9 mouse cellular contexts compared by ENCODE assay signal in the genomic region with DNA sequence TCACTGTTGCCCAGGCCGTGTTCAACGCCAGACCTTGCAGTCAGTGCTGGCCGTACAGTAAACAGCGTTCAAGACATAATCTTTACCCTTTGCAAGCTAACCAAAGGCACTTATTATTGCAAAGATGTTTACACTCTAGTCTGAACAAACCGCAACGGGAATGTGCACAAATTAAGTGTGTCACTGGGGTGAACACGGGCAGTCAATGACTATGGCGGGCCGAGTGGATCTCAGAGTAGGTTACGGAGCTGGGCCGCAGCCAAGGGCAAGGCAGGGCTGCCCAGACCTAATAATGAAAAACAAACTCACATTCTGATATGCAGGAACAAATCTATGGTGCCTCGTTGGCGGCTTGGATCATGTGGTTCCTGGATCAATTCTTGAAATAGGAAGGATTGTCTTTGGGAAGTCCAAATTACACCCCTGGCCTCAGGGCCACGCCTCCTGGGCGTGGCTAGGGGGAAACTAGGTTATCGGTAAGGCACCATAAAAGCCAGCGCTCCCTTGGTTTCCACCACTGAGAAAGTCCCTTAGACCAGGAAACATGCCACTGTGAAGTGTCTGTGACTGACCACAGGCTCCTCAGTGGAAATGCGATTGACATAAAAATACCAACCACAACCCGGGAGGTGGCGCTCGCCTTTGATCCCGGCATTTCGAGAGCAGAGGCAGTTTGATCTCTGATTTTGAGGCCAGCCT. TPM values are rescaled to one million over a fixed set of nuclear protein-coding genes. Genes with fewer than 3 reads are reported as not detected.
DNase-seq lines count a peak whose midpoint lies in the region; ATAC-seq and TF ChIP-seq lines count a peak whose summit lies in the region.
"Had no signal": no experiment of that assay in that cellular context is flagged by ENCODE, and none has a peak within 500 bp of the region (broad histone marks: within the 10 kb centered on the region; RNA-seq: fewer than 3 reads in every experiment).

No protein-coding gene starts in this region.

- no peaks in the 10 kb centered on the region for H3K9me3 ChIP-seq in kidney, postnatal 0 days (replicated peaks; ENCODE audit: low read length)
- H3K9me3 ChIP-seq in limb, embryonic 15.5 days = no peaks in the 10 kb centered on the region
- H3K9me3 ChIP-seq: neural tube, embryonic 13.5 days had no signal

- no peak for ATAC-seq in kidney, postnatal 0 days (replicated peaks; ENCODE audit: low FRiP score, low read depth)
- no peak for ATAC-seq in limb, embryonic 15.5 days (ENCODE audit: insufficient number of reproducible peaks, low FRiP score, low TSS enrichment, low read depth)

- no peak overlapping the region for H3K27ac ChIP-seq in kidney, postnatal 0 days
- H3K27ac ChIP-seq in limb, embryonic 15.5 days = no peak overlapping the region
- H3K27ac ChIP-seq in small intestine, adult 2 months (ENCODE audit: insufficient read depth, low read depth, low read length) = no peak overlapping the region
- H3K27ac ChIP-seq: neural tube, embryonic 13.5 days had no signal

- H3K4me3 ChIP-seq in kidney, postnatal 0 days (replicated peaks; ENCODE audit: low read depth, low read length) = no peak overlapping the region
- H3K4me3 ChIP-seq in limb, embryonic 15.5 days = no peak overlapping the region
- no peak overlapping the region for H3K4me3 ChIP-seq in small intestine, adult 2 months (ENCODE audit: low read depth, low read length)
- H3K4me3 ChIP-seq: neural tube, embryonic 13.5 days had no signal

- no peaks in the 10 kb centered on the region for H3K4me1 ChIP-seq in kidney, postnatal 0 days (replicated peaks; ENCODE audit: insufficient read depth, low read length)
- peaks cover 7% of the 10 kb centered on the region for H3K4me1 ChIP-seq in limb, embryonic 15.5 days
- H3K4me1 ChIP-seq in small intestine, adult 2 months (ENCODE audit: control insufficient read depth, insufficient read depth, insufficient read length, low read length) = no peaks in the 10 kb centered on the region; the same call in 1 of the 2 replicates

- no peaks in the 10 kb centered on the region for H3K27me3 ChIP-seq in kidney, postnatal 0 days (ENCODE audit: insufficient read depth, low read length)
- no peaks in the 10 kb centered on the region for H3K27me3 ChIP-seq in limb, embryonic 15.5 days
- no peaks in the 10 kb centered on the region for H3K27me3 ChIP-seq in small intestine, adult 2 months (ENCODE audit: control insufficient read depth, insufficient read depth, low read length)

- peak; percentile 21 for DNase-seq in kidney, postnatal 0 days (ENCODE audit: low spot score)
- no peak for DNase-seq in kidney, adult 8-10 months
- DNase-seq in c-Kit-positive CD71-positive TER-119-negative erythroid progenitor cells, embryonic 14.5 days (ENCODE audit: low read depth) = peak; percentile 77
- no peak for DNase-seq in layer of hippocampus, postnatal 10 days (ENCODE audit: low spot score in 2 of 2)
- DNase-seq in kidney, adult 11 months = no peak
- DNase-seq in frontal cortex, adult 2 months (ENCODE audit: extremely low spot score in 1 of 2, low spot score in 1 of 2) = no peak

- H3K36me3 ChIP-seq in kidney, postnatal 0 days (ENCODE audit: insufficient read depth, low read length) = no peaks in the 10 kb centered on the region
- H3K36me3 ChIP-seq in limb, embryonic 15.5 days = no peaks in the 10 kb centered on the region
- H3K36me3 ChIP-seq in small intestine, adult 2 months (ENCODE audit: control insufficient read depth, insufficient read depth, low read length) = no peaks in the 10 kb centered on the region
- H3K36me3 ChIP-seq: neural tube, embryonic 13.5 days had no signal

- 47% methylated on average over 23 of the region's 23 CpGs for WGBS in kidney, postnatal 0 days
- WGBS in limb, embryonic 15.5 days = 40% methylated on average over 23 of the region's 23 CpGs
- 23% methylated on average over 23 of the region's 23 CpGs for WGBS in small intestine, adult 2 months

- H3K9ac ChIP-seq in kidney, postnatal 0 days (ENCODE audit: low read depth, low read length) = no peak overlapping the region
- no peak overlapping the region for H3K9ac ChIP-seq in limb, embryonic 15.5 days
- H3K9ac ChIP-seq: neural tube, embryonic 13.5 days had no signal

- TF ChIP-seq CTCF in kidney, postnatal 0 days (IDR thresholded peaks at IDR 0.05; ENCODE audit: low read depth) = peak; percentile 51
- TF ChIP-seq CTCF in small intestine, adult 2 months (IDR thresholded peaks at IDR 0.05; ENCODE audit: extremely low read depth, insufficient read length, insufficient replicate concordance, low read depth, low read length) = peak; percentile 46; the same call in 1 of the 2 replicates

- no peak for TF ChIP-seq POLR2A in small intestine, adult 2 months (IDR thresholded peaks at IDR 0.05; ENCODE audit: low read depth, low read length)

- no peak overlapping the region for H3K4me2 ChIP-seq in kidney, postnatal 0 days (ENCODE audit: low read length)
- H3K4me2 ChIP-seq in limb, embryonic 15.5 days = 0 out of 2 replicates have a peak overlapping the region, but pooled peaks have one; percentile 14
- H3K4me2 ChIP-seq: neural tube, embryonic 13.5 days had no signal

RNA-seq across cellular contexts. Expression of a gene that starts 13.2 kb away (rescaled TPM):
- polyA plus RNA-seq in kidney, postnatal 0 days (2015; fragmentation: Nextera tagmentation; extraction: Ambion mirVana) = 542 and 545 TPM in 2 replicates
- 37.2 and 72.7 TPM in 2 replicates for polyA plus RNA-seq in limb, embryonic 15.5 days (2015; fragmentation: Nextera tagmentation; extraction: Ambion mirVana)
- 0.71 and 0.72 TPM in 2 replicates for polyA plus RNA-seq in small intestine, adult 2 months (2012; rRNA removed)
- total RNA-seq in layer of hippocampus, postnatal 10 days (2021) = 100 to 1,000 TPM; 142 to 168 TPM
- polyA plus RNA-seq in frontal cortex, adult 2 months (2012; rRNA removed) = 248 and 255 TPM in 2 replicates

RNA-seq across cellular contexts. Expression of a gene that starts 13.3 kb away (rescaled TPM):
- polyA plus RNA-seq in kidney, postnatal 0 days (2015; fragmentation: Nextera tagmentation; extraction: Ambion mirVana) = 0.69 and 1.2 TPM in 2 replicates
- polyA plus RNA-seq in limb, embryonic 15.5 days (2015; fragmentation: Nextera tagmentation; extraction: Ambion mirVana) = not detected in 2 replicates
- 0.27 TPM in 1 of 2 replicates, not detected in the other for polyA plus RNA-seq in small intestine, adult 2 months (2012; rRNA removed)
- total RNA-seq in layer of hippocampus, postnatal 10 days (2021) = not detected
- 1.2 and 2.3 TPM in 2 replicates for polyA plus RNA-seq in frontal cortex, adult 2 months (2012; rRNA removed)

RNA-seq across cellular contexts. Expression of a gene that starts 16.2 kb away (rescaled TPM):
- 52.6 and 58.0 TPM in 2 replicates for polyA plus RNA-seq in kidney, postnatal 0 days (2015; fragmentation: Nextera tagmentation; extraction: Ambion mirVana)
- polyA plus RNA-seq in limb, embryonic 15.5 days (2015; fragmentation: Nextera tagmentation; extraction: Ambion mirVana) = 132 and 136 TPM in 2 replicates
- 271 and 356 TPM in 2 replicates for polyA plus RNA-seq in small intestine, adult 2 months (2012; rRNA removed)
- total RNA-seq in layer of hippocampus, postnatal 10 days (2021) = 1 to 10 TPM; 6.3 to 6.4 TPM
- polyA plus RNA-seq in frontal cortex, adult 2 months (2012; rRNA removed) = 6.9 and 8.4 TPM in 2 replicates

Comparison
In these comparisons a context has a peak if more than half of its experiments do, and no peak if none do; other contexts are left out.
1. DNase-seq: peak in kidney, postnatal 0 days (single experiment) and c-Kit-positive CD71-positive TER-119-negative erythroid progenitor cells, embryonic 14.5 days (single experiment); none in kidney, adult 8-10 months (0 of 2), layer of hippocampus, postnatal 10 days (0 of 2), kidney, adult 11 months (single experiment) and frontal cortex, adult 2 months (0 of 2).
2. RNA of a gene that starts 13.2 kb away (polyA plus RNA-seq): 542 to 545 TPM in kidney, postnatal 0 days, 248 to 255 TPM in frontal cortex, adult 2 months and 37.2 to 72.7 TPM in limb, embryonic 15.5 days; 0.71 to 0.72 TPM in small intestine, adult 2 months; every median in the first group is over 10 times any median in the second.